Mouse (Mus musculus): ENCODE results near the gene Sugt1.

The Sugt1 gene

GRCm38 (mm10) chr14:79607352-79607751, 19.9 kb downstream of the Sugt1 start:
- DNase-seq (ENCODE audit: low spot score), result no peak

GRCm38 (mm10) chr14:79608286-79608685, 20.8 kb downstream of the Sugt1 start:
- DNase-seq (ENCODE audit: low spot score), result no peak

GRCm38 (mm10) chr14:79617121-79617828, 29.8 kb downstream of the Sugt1 start:
- no peak for DNase-seq (ENCODE audit: low spot score)

- no peak for DNase-seq (ENCODE audit: low spot score)
These were observed 32.3 kb downstream of the Sugt1 start for GRCm38 (mm10) chr14:79619802-79620201.

GRCm38 (mm10) chr14:79621143-79621542, 33.7 kb downstream of the Sugt1 start:
- no peak for DNase-seq (ENCODE audit: low spot score)

DNA sequence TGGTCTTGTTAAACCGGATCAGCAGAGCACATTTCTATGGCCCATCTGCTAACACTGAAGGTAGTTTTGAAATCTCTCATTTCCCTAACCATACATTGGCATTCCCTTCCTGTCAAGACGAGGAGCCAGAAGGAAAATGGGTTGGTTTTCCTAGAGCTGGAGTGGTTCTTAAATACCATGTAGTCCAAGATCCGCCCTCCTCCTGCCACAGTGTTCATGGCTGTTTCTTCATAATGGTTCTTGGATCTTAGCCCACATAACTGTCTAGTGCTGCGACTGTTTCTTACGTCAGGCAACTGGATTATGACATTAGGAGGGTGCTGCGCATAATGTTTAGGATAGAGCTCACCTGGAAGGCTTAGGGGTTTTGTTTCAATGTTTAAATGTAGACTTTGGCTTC, 44.8 kb downstream of the Sugt1 start:
- no peak for DNase-seq (ENCODE audit: low spot score)

DNA sequence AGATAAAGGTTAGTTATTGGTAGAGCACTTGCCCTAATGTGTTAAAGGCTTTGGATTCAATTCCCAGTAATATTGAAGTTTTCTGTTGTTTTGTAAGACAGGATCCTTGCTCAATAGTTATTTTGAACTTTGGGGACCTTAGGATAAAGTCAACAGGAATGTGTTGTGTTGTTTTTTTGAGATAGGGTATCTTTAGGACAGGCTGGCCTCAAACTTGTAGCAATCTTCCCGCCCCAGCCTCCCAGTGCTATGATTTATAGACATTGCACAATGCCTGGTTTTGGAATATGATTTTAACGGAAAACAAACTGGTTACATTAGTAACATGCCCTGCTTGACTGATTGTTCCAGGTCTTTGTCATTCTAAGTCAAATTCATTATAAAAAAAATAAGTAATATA, 45.7 kb downstream of the Sugt1 start:
- no peak for DNase-seq (ENCODE audit: low spot score)

- DNase-seq (ENCODE audit: low spot score), result no peak
These were observed 49.3 kb downstream of the Sugt1 start for GRCm38 (mm10) chr14:79636814-79637213.

DNA sequence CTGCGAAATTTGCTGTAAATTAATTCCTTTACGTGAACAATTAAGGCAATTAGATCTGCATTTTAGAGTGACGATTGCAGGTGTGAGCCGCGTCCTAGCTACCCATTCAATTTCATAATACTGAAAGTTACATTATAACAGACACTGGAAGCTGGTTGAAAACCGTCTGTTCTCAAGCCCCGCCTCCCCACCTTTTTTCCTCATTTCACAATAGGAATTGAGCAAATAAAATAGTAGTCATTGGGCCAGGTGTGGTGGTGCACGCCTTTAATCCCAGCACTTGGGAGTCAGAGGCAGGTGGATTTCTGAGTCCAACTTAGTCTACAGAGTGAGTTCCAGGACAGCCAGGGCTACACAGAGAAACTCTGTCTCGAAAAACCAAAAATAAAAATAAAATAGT, 54.6 kb downstream of the Sugt1 start:
- no peak for DNase-seq (ENCODE audit: low spot score)

DNA sequence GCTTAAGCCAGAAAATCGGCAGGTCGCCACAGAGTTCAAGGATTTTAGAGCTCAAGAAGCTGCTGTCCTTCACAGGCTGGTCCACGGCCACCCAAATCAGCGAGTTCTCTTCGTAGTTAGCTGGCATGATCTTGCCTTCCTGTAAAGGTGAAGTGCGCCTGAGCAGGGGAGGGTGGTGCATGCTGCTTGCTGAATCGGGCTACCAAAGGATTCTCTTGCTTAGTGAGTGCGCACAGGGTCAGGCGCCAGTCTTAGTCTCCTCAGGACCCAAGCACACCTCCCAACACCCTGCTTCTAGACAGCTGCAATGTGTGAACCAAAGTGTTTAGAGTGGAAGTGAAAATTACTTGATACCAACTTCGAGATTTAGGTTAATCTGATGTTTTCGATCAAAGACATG, 57.9 kb downstream of the Sugt1 start:
- no peak for DNase-seq (ENCODE audit: low spot score)

- DNase-seq (ENCODE audit: low spot score), result no peak
These were observed 62.2 kb downstream of the Sugt1 start for GRCm38 (mm10) chr14:79649680-79650079.

DNA sequence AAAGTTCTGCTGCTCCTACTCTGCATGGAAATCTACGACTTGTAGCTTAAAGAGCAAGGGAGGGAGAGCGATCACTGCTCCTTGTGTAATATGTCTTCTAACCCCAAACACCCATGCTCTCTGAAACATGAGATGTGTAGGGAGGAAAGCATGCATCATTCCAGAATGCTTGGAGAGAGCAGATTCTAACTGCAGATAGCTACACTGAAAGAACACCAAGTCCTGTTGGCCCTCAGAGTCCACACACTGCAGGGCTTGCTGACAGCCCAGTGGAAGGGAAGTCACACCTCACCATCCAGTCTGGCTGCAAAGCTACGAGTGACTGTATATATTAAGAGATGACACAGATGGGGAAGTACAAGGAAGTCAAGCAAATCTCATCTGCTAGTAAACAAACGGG, 65.2 kb downstream of the Sugt1 start:
- DNase-seq (ENCODE audit: low spot score), result no peak

DNA sequence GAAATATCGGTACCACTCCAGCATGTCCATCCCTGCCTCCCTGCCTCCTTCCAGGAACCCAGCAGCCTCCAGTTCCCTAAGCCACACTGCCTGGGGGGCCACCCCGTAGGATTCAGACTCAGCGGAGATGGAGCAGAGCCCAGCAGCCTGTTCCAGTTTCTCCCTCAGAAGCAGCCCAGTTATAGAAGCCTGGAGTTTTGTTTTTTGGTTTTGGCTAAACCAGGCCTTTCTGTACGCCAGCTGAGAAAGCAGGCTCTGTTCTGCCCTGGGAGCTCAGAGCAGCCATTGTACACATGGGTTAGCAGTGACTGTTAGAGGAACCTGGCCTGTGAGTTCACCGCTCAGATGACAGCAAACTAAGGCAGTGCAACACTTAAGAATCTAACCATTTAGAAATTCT, 70.8 kb downstream of the Sugt1 start:
- no peak for DNase-seq (ENCODE audit: low spot score)

GRCm38 (mm10) chr14:79658748-79659508, 71.4 kb downstream of the Sugt1 start:
- no peak for DNase-seq (ENCODE audit: low spot score)

GRCm38 (mm10) chr14:79660467-79660866, 73.0 kb downstream of the Sugt1 start:
- DNase-seq (ENCODE audit: low spot score), result no peak

DNA sequence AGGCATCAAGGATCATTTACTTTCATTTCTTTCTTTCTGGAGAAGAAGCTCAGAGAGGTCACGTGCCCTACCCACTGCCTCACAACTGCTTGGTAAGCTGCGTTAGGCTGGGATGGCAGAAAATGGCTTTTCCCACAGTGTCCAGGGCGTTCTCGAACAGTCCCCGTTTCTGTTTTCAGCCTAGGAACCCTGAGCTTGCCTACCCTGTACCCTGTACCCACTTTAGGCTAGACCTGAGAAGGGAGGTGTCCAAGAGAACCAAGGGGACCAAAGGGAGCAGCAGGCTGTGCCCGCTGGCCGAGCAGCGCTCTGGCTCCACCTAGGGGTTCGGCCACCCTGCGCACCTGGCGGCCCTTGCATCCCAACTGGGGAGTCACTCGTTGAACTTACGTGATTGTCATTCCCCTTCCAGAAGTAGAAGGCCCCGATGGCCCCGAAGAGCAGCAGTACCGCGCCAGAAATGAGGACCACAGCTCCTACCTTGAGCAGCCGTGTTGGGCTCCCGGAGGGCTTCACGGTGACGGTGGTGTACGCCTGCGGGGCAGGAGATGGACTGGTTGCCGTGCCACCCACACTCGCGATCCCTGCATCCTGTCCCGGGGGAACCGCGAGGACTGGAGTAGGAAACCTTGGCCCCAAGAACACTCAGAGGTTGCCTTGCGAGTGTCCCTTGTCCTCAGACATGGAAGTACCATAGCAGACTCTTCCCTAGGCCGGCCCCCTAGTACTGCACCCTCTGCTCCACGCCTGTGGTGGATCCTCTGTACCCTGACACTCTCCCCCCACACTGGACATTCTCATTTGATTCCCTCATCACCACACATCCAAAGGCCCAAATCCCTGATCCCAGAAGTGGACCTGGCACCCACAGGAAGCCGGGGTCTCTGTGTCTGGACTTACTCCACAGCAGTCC, 73.8 kb downstream of the Sugt1 start:
- peak; percentile 70 for DNase-seq (ENCODE audit: low spot score)

GRCm38 (mm10) chr14:79662001-79662400, 74.5 kb downstream of the Sugt1 start, which contains the start of gene Cnmd:
Gene Cnmd (minus strand): TSS chr14:79662170.
- DNase-seq (ENCODE audit: low spot score), result no peak

DNA sequence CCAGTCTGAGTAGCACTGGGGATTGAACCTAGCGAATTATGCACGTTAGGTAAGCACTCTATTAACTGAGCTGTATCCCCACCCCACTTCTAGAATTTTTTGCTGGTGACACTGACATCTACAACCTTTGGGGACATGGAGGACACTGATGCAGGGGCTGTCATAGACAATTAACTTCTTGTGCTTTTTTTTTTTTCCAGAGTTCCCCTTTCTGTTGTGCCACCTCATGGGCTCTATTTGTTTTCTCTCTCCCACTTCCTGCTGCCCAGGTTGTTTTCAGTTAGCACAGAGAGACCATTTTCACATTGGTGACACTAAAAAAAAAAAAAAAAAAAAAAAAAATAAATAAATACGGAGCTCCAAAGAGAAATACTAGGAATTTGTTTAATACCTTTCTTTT, 83.5 kb downstream of the Sugt1 start:
- DNase-seq (ENCODE audit: low spot score), result no peak

DNA sequence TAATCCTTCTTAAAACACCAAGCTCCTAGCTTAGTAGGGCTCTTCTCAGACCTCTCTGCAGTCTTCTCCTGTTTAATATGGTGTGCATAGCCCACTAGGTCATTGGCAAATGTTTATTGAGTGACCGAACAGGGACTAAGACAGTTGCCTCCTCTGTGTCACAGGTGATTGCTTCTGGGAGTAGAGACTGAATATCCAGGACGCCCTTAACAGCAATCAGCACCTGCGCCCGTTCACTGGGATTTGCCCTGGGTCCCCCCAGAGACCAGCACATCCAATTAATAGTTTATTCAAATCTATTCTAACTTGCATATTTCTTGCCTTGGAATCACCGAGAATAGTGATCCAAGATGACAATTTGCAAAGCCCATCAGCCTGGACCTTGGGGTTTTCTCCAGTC, 85.1 kb downstream of the Sugt1 start:
- no peak for DNase-seq (ENCODE audit: low spot score)

DNA sequence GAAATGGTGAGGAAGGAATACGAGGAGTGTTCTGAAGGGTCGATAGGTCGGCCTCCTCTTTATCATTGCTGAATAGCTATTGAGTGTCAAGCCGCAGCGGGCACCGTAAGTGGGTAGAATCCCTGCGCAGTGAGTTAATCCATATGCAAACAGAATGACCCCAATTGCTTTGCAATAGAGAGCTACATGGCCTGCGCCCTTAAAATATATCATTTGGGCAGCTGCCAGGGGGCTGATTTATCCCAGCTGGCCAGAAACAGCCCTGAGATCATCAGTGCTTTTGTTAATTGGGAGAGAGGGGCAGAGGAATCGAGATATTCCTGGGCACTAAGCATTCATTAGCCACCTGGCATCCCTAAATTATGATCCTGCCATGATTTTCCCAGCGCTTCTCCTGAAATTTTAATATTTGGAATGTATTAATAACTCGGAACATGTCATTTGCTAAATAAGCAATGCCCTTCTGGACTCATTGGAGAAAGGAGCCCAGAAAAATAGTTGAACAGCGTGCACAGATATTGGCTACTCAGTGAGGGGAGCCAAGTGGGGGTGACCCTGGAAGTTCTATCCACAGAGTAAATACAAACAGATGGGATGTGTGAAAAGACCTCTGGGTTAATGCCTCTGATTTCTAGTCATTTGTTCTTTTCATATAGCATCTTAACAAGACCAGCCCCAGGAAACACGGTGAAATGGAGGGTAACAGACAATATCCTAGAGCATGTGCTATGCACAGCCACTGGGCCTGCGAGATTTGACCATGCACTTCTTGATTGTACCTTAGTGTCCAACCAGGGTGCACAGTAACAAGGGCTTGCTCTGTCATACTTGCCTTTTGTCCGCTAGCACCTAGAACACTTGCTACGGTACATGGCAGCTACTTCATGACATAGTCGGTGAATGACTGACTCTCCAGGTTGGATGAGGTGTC, 85.9 kb downstream of the Sugt1 start:
- DNase-seq (ENCODE audit: low spot score), result no peak

- no peak for DNase-seq (ENCODE audit: low spot score)
These were observed 89.7 kb downstream of the Sugt1 start for GRCm38 (mm10) chr14:79677108-79677753.
